Mouse (Mus musculus) spleen, postnatal 14 days (tissue): ENCODE results near the gene T2.
"Not testable (repeated sequence)": the region's sequence is repeated elsewhere in the genome, so short reads cannot be mapped to it uniquely, and the experiment has no call there.

Experiments used
- DNase-seq, 2 experiments: peaks; one replicate each; pipeline ENCODE4 v3.0.0; 2021 to 2022; ENCODE audit warnings: low spot score in 2 of 2

The T2 gene

DNA sequence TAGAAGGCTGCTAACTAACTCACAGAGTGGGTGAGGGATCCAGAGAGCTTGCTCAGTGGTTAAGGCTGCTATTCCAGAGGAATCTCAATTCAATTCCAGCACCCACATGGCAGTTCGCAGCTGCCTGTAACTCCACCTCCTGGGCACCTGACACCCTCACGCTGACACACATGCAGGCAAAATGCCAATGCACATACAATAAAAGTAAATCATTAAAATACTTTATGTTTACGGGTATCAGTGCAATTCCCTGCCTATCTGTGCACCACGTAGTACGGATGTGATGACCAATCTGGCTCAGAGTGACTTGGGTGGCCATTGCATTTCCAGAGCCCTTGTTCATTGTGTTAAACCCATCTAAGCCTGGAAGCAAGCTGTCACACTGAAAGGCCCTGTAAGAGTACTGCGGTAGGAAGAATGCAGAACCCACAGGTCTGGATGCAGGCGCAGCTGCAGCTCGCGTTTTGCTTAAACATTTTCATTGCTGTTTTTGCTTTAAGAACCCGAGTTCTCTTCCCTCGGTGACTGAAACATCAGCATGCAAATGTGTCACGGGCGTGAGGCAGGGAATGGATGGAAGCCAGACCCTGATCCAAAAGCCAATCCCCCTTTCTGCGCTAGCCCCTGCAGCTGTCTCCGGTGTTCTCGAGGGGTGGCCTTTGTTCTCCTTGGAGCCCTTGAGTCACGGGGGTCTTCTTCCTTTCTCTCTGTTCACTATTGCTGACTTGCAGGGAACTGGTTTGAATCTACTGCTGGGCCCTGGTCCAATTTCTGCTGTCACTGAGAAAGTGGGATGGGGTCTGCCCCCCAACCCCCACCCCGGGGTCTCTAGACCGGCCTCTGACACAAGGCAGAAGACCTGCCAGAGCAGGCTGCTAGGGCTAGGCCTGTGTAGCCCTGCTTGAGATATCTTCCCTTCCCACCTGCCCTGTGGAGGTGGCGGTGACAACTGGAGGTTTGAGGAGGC lies 12.0 kb downstream of the T2 start:
- no peak for DNase-seq

DNA sequence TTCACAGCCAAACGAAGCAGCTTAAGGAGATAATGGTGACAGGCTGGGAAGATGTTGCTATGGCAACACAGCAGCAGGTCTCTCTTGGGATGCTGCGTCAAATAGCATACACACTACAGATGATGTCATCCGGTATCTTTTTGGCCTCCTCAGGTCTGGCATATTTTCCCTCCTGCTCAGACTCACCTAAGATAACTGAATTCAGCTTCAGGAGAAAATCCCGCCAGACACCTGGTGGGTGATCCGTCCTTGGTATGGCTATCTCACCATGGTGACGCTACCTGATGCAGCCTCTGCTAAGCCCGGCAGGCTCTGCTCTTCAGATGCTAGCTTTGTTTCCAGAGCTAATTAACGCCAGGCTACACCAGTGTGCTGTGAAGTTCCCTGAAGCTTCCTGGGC lies 12.8 kb downstream of the T2 start:
- DNase-seq = no peak

DNA sequence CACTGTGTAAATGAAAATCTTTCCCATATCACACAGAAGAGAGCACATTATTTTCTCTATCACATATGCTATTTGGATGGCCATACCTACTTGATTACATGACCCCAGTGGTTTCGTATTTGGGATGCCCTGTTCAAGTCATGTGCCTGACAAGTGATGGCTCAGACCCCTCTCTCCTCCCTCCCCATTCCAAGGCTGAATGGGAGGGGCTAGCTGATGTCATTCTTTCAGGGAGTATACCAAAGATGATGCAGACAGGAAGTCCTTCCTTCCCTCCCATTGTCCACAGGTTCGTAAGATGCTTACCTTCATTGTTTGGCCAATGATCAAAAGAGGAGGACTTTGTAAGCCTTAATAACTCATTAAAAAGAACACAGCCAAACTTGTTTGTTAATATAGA lies 13.4 kb downstream of the T2 start:
- no peak for DNase-seq

DNA sequence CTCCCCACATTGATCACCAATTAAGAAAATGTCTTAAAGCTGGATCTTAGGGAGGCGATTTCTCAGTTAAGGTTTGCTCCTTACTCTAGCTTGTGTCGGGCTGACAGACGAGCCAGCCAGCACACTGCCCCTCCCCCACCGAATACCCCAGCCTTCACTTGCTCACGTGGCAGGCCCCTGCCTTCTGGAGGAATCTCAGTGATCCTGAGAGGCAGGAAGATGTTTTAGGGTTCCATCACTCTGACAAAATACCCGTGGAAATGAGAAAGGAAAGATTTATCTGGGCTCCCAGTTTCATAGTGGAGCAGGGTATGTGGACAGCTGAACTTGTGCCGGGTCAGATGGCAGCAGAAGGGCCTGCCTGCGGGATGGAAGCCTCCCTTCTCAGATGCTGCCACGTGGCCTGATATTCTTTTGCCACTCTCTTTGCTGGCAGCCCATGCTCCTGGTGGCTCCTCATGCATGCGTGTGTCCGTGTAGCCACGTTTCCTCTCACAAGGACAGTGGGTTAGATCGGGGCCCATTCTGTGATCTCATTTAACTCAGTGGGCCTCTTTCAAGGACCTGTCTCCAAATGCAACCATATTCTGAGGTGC lies 14.9 kb downstream of the T2 start:
- no peak for DNase-seq

DNA sequence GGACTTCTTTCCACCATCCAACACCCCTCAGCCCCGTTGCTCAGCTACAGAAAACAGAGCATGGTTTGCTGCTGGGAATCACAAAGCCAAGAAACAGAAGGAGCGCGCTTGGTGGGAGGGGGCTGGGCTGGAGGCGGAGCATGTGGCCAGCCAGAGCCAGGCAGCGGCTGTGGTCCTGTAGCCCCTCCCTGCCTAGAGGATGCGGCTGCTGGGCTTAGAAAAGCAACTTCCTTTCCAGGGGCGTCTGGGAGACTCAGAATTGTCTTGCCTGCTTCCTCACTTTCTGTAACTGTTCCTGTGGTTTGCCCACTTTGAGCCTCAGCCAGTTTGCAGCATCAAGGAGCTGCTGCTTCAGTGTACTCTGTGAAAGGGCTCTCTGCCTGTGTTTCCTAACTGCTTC lies 16.0 kb downstream of the T2 start:
- DNase-seq = peak in 1 of 2 experiments; percentile 15

DNA sequence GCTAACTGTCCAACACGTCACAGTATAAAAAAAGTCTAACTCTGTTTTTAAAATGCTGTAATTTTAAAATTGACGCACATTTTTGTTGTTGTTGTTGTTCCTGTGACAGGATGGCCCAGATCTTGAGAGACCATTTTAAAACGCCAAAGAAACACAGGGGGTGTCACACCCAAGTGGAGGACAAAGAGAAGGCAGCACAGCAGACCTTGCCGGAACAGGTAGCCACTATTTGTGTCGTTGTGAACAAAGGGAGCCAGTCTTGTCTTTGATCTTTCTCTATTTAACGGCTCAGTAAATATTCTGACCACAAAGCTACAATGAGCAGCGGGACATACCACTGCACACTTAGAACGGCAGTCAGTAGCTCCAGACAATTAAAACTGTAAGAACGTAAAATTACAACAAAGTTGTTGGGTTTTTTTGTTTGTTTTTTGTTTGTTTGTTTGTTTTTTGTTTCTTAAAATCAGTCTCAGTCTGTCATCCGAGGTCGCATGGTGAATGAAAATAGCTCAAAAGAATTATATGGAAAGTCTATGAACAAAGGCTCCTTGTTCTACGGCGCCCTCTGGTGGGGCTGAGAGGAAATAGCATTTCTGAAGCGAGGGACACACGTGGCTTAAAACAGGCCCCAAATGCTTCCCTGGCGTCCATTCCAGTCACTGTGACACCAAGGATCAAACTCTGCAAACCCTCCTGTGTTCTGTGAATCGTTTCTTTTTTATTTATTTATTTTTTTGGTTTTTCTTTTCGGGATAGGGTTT lies 16.7 kb downstream of the T2 start:
- DNase-seq = peak; percentile 41 to 65

DNA sequence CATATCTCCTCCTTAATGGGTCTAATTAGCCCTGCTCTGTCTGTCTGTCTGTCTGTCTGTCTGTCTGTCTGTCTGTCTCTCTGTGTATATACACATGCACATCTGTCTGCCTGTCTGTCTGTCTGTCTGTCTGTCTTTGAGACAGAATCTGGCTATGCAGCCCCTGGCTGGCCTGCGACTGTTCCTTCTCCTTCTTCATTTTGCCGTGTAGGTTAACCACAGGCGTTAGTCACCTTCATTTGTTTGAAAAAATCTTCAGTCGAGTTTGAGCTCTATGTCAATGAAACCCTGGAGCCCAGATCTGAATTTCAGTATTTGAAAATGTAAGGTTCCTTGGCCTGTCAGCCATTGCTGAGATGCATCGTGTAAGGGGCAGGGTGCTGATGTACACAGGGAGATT lies 21.5 kb downstream of the T2 start:
- no peak for DNase-seq

DNA sequence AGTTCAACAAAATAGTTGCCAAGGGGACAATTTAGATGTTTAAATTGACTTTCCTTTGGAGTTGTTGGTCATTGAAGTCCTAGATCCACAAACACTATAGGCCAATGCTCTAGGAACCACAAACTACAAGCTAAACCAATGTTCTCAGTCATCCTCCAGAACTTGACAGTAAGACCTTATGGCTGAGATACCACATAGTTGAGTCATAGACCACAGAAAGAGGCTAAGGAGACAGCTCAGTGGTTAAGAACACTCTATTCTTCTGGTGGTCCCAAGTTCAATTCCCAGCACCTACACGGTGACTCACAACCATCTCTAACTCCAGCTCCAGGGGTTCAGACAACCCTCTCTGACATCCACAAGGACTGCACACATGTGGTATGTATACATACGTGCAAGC lies 29.6 kb downstream of the T2 start:
- DNase-seq = no peak

DNA sequence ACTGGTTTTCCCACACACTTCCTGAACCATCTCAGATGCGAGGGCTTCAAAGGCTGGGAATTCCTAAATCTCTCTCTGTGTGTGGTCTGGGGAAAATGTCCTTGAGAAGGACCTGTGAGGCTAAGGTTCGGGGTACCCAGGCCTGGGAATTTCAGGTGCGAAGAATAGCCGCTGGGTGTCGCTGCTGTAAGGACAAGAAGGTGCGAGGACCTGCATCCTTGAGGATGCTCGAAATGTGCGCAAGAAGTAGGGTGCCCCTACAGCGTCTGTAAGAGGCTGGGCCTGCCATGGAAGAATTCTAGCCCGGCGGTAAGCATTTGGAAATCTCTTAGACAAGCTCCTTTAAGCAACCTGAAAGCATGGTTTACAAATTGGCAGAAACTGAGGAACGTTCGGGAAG lies 32.7 kb downstream of the T2 start:
- no peak for DNase-seq

DNA sequence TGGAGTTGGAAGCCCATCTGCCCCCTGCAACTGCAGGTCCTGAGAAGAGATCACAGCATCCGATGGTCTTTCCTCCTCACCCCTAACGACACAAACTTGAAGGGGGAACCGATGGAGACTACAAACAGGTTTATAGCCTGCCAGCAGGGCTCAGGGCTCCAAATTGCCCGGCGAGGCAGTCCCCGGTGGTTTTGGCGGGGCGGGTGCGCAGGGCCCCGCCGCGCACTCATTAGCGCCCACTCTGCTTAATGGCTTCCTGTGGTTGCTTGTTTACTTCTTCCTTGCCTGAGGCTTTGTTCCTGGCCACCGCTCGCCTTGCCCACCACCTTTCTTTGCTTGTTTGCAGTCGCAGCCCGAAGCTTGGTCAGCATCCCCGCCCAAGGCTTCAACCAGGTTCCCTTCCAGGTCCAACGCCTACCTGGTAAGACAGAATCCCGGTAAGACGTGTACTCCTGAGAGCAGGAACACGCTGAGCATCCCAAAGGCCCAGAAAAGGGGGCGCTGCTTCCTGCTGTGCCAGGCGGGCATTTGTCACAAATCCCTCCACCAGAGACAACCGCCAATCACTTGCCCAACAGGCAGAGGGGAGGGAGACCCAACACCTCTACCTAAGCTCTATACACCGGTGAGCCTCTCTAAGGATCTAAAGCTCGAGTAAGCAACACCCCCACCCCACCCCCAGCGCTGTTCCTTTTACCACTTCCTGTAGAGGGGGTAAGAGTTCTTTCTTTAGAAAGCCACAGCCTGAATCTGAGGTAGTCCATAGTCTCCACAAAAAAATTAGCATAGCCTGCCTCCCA lies 33.4 kb downstream of the T2 start:
- no peak for DNase-seq

DNA sequence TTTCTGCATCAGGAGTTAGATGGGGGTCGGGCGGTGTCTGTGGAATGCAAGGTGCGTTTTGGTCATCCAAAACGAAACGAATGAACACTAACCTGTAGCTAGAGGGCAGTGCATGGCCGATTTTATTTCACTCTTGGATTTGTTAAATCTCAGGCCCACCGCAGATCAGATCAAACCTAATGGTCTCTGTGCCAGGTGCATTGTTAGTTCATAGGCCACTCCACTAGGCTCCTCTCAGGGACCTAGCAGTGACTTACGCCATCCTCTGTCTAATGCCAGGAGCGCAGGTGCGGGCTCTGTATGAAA lies 34.0 kb downstream of the T2 start:
- no peak for DNase-seq

DNA sequence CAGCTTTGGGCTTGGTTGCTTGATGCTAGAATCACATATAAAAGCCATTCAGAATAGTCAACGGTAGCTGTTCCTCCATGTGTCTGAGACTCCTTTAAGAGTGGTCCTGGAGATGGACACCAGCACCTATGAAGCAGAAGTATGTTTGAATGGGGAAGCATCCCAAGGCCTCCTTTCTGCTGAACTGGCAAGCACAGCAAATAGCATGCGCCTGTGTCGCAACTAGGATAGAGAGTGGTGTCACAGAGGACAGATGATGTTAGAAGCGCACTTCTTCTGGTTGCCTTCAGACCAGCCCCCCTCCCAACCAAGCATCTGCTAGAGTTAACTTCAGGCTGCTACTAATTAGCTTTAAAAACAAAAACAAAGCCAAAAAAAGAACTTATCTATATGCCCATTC lies 34.7 kb downstream of the T2 start:
- DNase-seq = no peak

DNA sequence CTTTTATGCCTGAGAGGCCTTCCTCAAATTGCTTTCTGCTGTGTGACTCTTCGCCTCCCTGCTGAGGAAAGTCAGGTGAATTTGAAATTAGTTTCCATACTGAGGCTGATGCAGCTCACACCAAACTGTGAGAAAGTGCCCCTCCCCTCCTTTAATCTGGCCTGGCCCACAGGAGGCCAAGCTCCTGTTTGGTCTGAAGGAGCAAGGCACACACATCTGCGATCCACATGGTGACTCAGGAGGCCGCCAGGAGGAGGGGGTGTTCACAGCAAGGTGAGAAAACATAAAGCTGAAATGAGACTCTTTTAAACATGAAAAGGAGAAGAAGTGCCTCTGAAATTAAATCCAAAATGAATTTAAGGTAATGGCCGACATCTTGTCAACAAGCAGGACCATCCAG lies 40.6 kb downstream of the T2 start:
- no peak for DNase-seq

DNA sequence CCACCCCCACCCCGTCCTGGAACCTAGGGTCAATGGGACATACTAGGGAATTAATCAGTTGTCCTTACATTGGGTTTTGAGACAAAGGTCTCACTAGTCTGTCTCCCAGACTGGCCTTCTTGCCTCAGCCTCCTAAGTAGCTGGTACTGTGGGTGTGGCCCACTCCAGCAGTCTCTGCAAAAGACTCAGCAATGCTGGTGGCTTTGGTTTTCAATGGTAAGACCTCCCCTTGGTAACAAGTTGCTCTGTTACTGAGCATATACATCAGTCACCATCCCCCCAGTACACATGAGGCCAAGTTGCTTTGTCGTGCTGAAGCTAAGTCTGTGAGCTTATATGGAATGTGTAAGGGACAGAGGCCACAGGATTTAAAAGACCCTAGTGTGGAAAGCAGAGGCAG lies 42.2 kb downstream of the T2 start:
- DNase-seq = no peak

DNA sequence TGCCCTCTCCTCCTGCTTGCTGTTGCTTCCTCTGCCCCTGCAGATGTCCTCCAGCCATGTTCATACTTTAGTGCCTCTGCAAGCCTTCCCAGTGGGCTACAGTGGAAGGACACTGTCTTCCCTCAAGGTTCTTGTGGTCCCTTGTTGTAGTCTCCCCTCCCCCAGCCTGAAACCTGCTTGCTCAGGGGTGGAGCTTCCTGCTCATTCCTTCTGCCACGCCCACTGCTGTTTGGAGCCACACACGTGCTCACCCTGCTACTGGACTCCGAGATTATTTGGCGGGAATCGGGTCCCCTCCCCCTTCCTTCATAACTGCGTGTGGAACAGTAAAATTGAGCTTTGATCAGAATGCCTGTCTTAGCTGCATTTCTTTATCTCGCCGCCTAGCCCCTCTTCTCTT lies 48.1 kb downstream of the T2 start:
- DNase-seq = not testable (repeated sequence)

DNA sequence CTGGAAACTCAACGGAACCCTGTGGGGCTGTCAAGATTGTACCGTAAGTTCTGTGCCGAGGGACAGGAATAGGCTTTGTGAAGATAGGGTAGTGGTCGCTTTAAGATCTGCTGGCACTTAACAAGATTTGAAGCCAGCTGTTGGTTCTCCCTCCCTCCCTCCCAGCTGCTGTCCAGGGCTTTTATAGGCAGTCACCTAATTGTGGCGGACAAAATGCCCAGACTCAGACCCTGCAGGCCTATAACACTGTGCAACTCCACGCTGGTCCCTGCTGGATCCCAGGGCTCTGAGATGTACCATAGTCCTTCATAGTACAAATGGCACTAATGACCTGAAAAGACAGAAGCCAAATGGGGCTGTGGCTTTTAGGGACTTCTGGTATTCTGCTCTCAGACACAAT lies 50.5 kb downstream of the T2 start:
- no peak for DNase-seq

DNA sequence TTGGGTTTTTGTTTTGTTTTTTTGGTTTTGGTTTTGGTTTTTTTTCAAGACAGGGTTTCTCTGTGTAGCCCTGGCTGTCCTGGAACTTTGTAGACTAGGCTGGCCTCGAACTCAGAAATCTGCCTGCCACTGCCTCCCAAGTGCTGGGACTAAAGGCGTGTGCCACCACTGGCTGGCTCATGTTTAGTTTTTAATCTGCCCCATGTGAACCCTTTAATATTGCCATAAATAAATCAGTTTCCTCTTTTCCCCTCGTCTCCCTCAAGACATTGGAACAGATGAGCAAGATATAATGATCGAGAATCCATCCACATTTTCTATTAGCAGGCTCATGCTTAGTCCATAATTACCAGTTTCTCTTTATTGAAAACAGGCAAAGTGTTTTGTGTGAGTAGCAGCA lies 52.2 kb downstream of the T2 start:
- DNase-seq = not testable (repeated sequence)

DNA sequence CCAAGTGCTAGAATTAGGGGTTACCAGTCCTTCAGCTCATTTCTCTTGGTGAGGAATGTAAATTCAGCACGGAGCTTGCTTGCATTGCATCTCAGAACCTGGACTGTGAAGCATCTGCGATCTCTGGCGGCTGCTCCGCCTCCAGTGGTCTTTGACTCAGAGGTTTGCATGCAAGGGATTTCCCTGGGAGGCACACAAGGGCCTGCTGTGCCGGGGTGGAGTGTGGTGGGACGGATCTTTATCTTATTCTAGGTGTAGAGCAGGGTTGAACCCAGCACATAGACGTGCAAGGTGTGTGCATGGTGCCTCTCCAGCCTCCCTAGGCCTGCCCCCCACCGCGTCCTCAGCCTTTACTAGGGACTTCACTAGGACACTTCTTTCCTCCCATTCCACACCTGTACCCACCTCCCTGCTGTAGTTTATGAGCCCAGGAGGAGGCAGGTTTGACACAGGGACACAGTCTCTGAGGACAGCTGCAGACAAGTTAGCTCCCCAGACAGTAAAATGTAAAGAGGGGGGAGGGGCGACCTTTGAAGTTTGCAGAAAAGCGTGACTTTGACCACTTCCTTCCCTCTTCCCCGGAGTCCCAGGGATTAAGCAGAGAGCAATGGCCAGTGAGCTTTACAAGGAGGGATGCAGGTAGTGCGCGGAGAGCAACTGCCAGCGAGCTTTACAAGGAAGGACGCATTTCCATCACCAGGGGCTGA lies 53.0 kb downstream of the T2 start:
- DNase-seq = no peak

DNA sequence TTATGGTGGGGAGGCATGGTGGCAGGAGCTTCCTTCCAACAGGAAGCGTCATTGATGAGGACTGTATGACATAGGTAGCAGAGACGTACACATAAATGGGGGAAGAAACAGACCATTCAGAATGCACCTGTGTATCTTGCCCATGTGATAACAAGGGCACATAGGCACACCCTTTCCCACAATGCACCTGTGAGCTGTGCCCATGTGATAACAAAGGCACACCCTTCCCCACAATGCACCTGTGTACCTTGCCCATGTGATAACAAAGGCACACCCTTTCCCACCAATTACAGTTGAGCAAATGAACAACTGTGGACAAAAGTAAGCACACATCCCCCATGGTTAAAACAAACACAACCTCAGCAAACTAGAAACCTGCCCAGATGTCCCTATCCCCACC lies 54.5 kb downstream of the T2 start:
- no peak for DNase-seq

DNA sequence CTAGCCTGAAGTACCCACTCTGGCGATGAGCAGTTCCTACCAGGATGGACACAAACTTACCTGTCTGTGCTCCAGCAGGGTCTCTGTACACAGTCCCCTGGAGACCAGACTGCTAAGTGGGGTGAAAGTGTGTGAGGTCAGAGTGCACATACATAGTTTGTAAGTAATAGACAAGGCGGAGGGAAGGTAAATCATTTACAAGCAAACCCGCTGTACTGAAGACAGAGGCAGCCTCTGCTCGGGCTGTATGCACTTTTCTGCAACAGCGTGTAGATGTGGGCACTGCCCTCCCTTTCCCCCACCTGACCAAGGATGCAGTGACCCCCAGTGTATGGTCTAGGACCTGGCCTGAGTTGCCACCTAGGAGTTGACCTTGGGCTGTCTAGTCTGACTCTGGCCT lies 57.9 kb downstream of the T2 start:
- no peak for DNase-seq

DNA sequence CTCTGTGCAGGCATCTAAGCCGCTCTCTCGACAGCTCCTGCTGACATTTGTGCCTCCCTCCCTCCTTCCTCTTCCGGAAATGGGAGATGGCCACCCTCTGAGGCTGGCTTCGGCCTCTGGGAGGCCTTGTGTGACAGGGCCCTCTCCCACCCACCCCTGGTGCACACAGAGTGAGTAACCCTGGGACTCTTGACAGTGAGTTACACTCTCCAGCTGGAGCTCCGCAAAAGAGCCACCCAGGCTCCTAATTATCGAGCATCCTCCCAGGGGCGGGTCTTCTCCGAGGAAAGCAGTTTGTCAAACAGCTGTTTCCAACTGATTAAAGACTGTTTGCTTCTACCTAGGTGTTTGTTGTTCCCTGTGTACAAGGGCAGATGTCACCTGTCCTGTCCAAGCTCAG lies 59.7 kb downstream of the T2 start:
- no peak for DNase-seq
